Mouse (Mus musculus) stomach, embryonic 15.5 days (tissue): ENCODE data around the gene Rabggta. TPM values are rescaled to one million over a fixed set of nuclear protein-coding genes. Genes with fewer than 3 reads are reported as not detected.
"Not testable (repeated sequence)": the region's sequence is repeated elsewhere in the genome, so short reads cannot be mapped to it uniquely, and the experiment has no call there.

Experiments used
- ATAC-seq: fragments of 200-750 bp; cut with Nextera tagmentation; 2 replicates; pipeline ENCODE4 v1.8.0; 2017; ENCODE audit warnings: low read depth, moderate number of reproducible peaks, moderate TSS enrichment; ENCODE audit not compliant: insufficient read depth, low FRiP score
- H3K27ac ChIP-seq: fragments of 300-500 bp; sonication (generic); 2 replicates; pipeline ENCODE4 v1.5.1; 2015; ENCODE audit warnings: mild to moderate bottlenecking, inconsistent platforms
- H3K27me3 ChIP-seq: fragments of 300-500 bp; sonication (generic); replicated peaks from 2 replicates; pipeline ENCODE4 v1.6.1; 2015; ENCODE audit warnings: inconsistent platforms
- H3K36me3 ChIP-seq: fragments of 300-500 bp; sonication (generic); 2 replicates; pipeline ENCODE4 v1.6.1; 2015; ENCODE audit warnings: inconsistent platforms
- H3K4me1 ChIP-seq: fragments of 300-500 bp; sonication (generic); 2 replicates; pipeline ENCODE4 v1.6.1; 2015; ENCODE audit warnings: inconsistent platforms
- H3K4me2 ChIP-seq: fragments of 300-500 bp; sonication (generic); 2 replicates; pipeline ENCODE4 v1.6.1; 2015; ENCODE audit warnings: mild to moderate bottlenecking, inconsistent platforms
- H3K4me3 ChIP-seq: fragments of 300-500 bp; sonication (generic); replicated peaks from 2 replicates; pipeline ENCODE4 v1.5.1; 2015; ENCODE audit warnings: inconsistent platforms
- H3K9ac ChIP-seq: fragments of 300-500 bp; sonication (generic); 2 replicates; pipeline ENCODE4 v1.6.1; 2015; ENCODE audit warnings: inconsistent platforms
- H3K9me3 ChIP-seq: fragments of 300-500 bp; sonication (generic); 2 replicates; pipeline ENCODE4 v1.6.1; 2016; ENCODE audit warnings: inconsistent platforms
- WGBS: fragments of 180-500 bp; shearing (Covaris S2); methylation state at CpG from one replicate; pipeline ENCODE4 v1.1.7; 2015; 5-methylcytosine and 5-hydroxymethylcytosine counted together
- polyA plus RNA-seq: library from polyadenylated mRNA; unstranded; fragments of >200 nt; fragmentation: Nextera tagmentation; extraction: Ambion mirVana; gene quantifications from 2 replicates; pipeline ENCODE4 v1.2.1, GENCODE M21; 2015

The Rabggta gene
- polyA plus RNA-seq: 30.0 and 35.8 TPM in 2 replicates

GRCm38 (mm10) chr14:55721700-55722437, at the start of gene Rabggta:
TSS of gene Rabggta (minus strand) at chr14:55722263.
- WGBS: under 1% methylated on average over 50 of the region's 50 CpGs
- peak; percentile 95 for ATAC-seq
- Histone ChIP-seq H3K9me3 (no peaks in the 10 kb centered on the region), H3K9ac (peak within 1 kb of the TSS; percentile 75), H3K36me3 (peaks cover 19% of the 10 kb centered on the region), H3K4me2 (peak within 1 kb of the TSS; percentile 87), H3K4me1 (peaks cover 10% of the 10 kb centered on the region; the same call in 1 of the 2 replicates), H3K27me3 (no peaks in the 10 kb centered on the region), H3K27ac (peak within 1 kb of the TSS; percentile 88), H3K4me3 (peak within 1 kb of the TSS; percentile 81)

- Histone ChIP-seq H3K27ac (no peak overlapping the region), H3K9ac (no peak overlapping the region), H3K4me3 (no peak overlapping the region), H3K9me3 (no peaks in the 10 kb centered on the region), H3K27me3 (peaks cover 10% of the 10 kb centered on the region), H3K36me3 (no peaks in the 10 kb centered on the region), H3K4me1 (0 out of 2 replicates have a peak, but pooled peaks cover 3% of the 10 kb centered on the region), H3K4me2 (no peak overlapping the region)
- WGBS: 70% methylated on average over 16 of the region's 16 CpGs
- no peak for ATAC-seq
Measured at GRCm38 (mm10) chr14:55769087-55769703, 47.1 kb upstream of the Rabggta start.

- Histone ChIP-seq H3K4me3 (no peak overlapping the region), H3K4me1 (0 out of 2 replicates have a peak, but pooled peaks cover 3% of the 10 kb centered on the region), H3K27ac (no peak overlapping the region), H3K9ac (no peak overlapping the region), H3K4me2 (peak overlapping the region; percentile 89; the same call in 1 of the 2 replicates), H3K27me3 (peaks cover 12% of the 10 kb centered on the region), H3K9me3 (no peaks in the 10 kb centered on the region), H3K36me3 (no peaks in the 10 kb centered on the region)
- 83% methylated on average over 6 of the region's 6 CpGs for WGBS
- no peak for ATAC-seq
Measured at GRCm38 (mm10) chr14:55768555-55768954, 46.5 kb upstream of the Rabggta start.

GRCm38 (mm10) chr14:55767519-55768414, 45.7 kb upstream of the Rabggta start:
- H3K4me1 ChIP-seq: peaks cover 8% of the 10 kb centered on the region; the same call in 1 of the 2 replicates
- H3K27ac ChIP-seq: no peak overlapping the region
- H3K4me3 ChIP-seq: peak overlapping the region; percentile 43
- H3K9me3 ChIP-seq: no peaks in the 10 kb centered on the region
- no peak overlapping the region for H3K9ac ChIP-seq
- H3K4me2 ChIP-seq: peak overlapping the region; percentile 89
- ATAC-seq: peak; percentile 45
- H3K36me3 ChIP-seq: no peaks in the 10 kb centered on the region
- 12% methylated on average over 52 of the region's 52 CpGs for WGBS
- peaks cover 12% of the 10 kb centered on the region for H3K27me3 ChIP-seq

GRCm38 (mm10) chr14:55765696-55766095, 43.6 kb upstream of the Rabggta start, which contains the start of gene Ltb4r1:
TSS of gene Ltb4r1 (plus strand) at chr14:55765962.
- Histone ChIP-seq H3K4me3 (no peak within 1 kb of the TSS), H3K9me3 (no peaks in the 10 kb centered on the region), H3K27ac (no peak within 1 kb of the TSS), H3K9ac (no peak within 1 kb of the TSS), H3K4me1 (peaks cover 18% of the 10 kb centered on the region), H3K36me3 (no peaks in the 10 kb centered on the region), H3K27me3 (peaks cover 25% of the 10 kb centered on the region), H3K4me2 (no peak within 1 kb of the TSS)
- ATAC-seq: no peak
- WGBS: 56% methylated on average over 4 of the region's 4 CpGs

- Histone ChIP-seq H3K9ac (no peak overlapping the region), H3K27me3 (peaks cover 25% of the 10 kb centered on the region), H3K4me2 (peak overlapping the region; percentile 98)
Measured at GRCm38 (mm10) chr14:55763166-55763565, 41.1 kb upstream of the Rabggta start.

GRCm38 (mm10) chr14:55762001-55762821, 40.1 kb upstream of the Rabggta start:
- Histone ChIP-seq H3K4me3 (peak overlapping the region; percentile 57), H3K36me3 (no peaks in the 10 kb centered on the region), H3K9me3 (no peaks in the 10 kb centered on the region), H3K9ac (peak overlapping the region; percentile 65), H3K27me3 (peaks cover 22% of the 10 kb centered on the region), H3K27ac (peak overlapping the region; percentile 27), H3K4me2 (peak overlapping the region; percentile 98), H3K4me1 (peaks cover 15% of the 10 kb centered on the region)
- under 1% methylated on average over 76 of the region's 77 CpGs for WGBS
- ATAC-seq: peak; percentile 49

More at GRCm38 (mm10) chr14:55763166-55763565, 41.1 kb upstream of the Rabggta start:
- H3K27ac ChIP-seq: peak overlapping the region; percentile 27
- no peaks in the 10 kb centered on the region for H3K9me3 ChIP-seq
- no peak for ATAC-seq
- H3K36me3 ChIP-seq: no peaks in the 10 kb centered on the region
- peaks cover 17% of the 10 kb centered on the region for H3K4me1 ChIP-seq
- H3K4me3 ChIP-seq: no peak overlapping the region
- WGBS: 51% methylated on average over 7 of the region's 7 CpGs

- WGBS: 78% methylated on average over 6 of the region's 6 CpGs
- peak within 1 kb of the TSS; percentile 98 for H3K4me2 ChIP-seq
- no peak for ATAC-seq
Measured at GRCm38 (mm10) chr14:55761163-55761562, 39.1 kb upstream of the Rabggta start, which contains the start of gene Ltb4r2. TSS of gene Ltb4r2 (plus strand) at chr14:55761428.

GRCm38 (mm10) chr14:55760156-55760555, 38.1 kb upstream of the Rabggta start:
- peaks cover 15% of the 10 kb centered on the region for H3K4me1 ChIP-seq
- H3K27me3 ChIP-seq: peaks cover 20% of the 10 kb centered on the region
- not testable (repeated sequence) for H3K9ac ChIP-seq, H3K27ac ChIP-seq, H3K36me3 ChIP-seq, H3K9me3 ChIP-seq
- H3K4me2 ChIP-seq: peak overlapping the region; percentile 51
- ATAC-seq: peak; percentile 36; the same call in 1 of the 2 replicates
- peak overlapping the region; percentile 19 for H3K4me3 ChIP-seq
- WGBS: under 1% methylated on average over 6 of the region's 6 CpGs

More at GRCm38 (mm10) chr14:55761163-55761562, 39.1 kb upstream of the Rabggta start, which contains the start of gene Ltb4r2:
- no peaks in the 10 kb centered on the region for H3K9me3 ChIP-seq
- peaks cover 15% of the 10 kb centered on the region for H3K4me1 ChIP-seq
- peak within 1 kb of the TSS; percentile 27; the same call in 1 of the 2 replicates for H3K27ac ChIP-seq
- H3K4me3 ChIP-seq: peak within 1 kb of the TSS; percentile 57
- H3K9ac ChIP-seq: peak within 1 kb of the TSS; percentile 65
- no peaks in the 10 kb centered on the region for H3K36me3 ChIP-seq
- H3K27me3 ChIP-seq: peaks cover 20% of the 10 kb centered on the region

GRCm38 (mm10) chr14:55758363-55758784, 36.3 kb upstream of the Rabggta start, which contains the start of gene Cideb:
TSS of gene Cideb (minus strand) at chr14:55758458.
- peak; percentile 15; the same call in 1 of the 2 replicates for ATAC-seq
- H3K27ac ChIP-seq: peak within 1 kb of the TSS; percentile 36; the same call in 1 of the 2 replicates
- 18% methylated on average over 8 of the region's 8 CpGs for WGBS

More at GRCm38 (mm10) chr14:55758363-55758784, 36.3 kb upstream of the Rabggta start, which contains the start of gene Cideb:
- peaks cover 14% of the 10 kb centered on the region for H3K27me3 ChIP-seq
- no peak within 1 kb of the TSS for H3K4me3 ChIP-seq
- H3K4me1 ChIP-seq: peaks cover 15% of the 10 kb centered on the region
- H3K9me3 ChIP-seq: no peaks in the 10 kb centered on the region
- peaks cover 23% of the 10 kb centered on the region for H3K36me3 ChIP-seq
- no peak within 1 kb of the TSS for H3K9ac ChIP-seq
- H3K4me2 ChIP-seq: peak within 1 kb of the TSS; percentile 27
